Mouse (Mus musculus) forebrain, embryonic 16.5 days (tissue): ENCODE measurements at regions not wholly inside any gene's neighbourhood (a gene's known extent, or its start where the extent isn't known, plus 50 kb on each side); places are given as distances from the start of the nearest gene placed in this dataset.

ENCODE experiments used
- ATAC-seq: fragments of 200-750 bp; cut with Nextera tagmentation; 2 replicates; pipeline ENCODE4 v1.8.0; 2017; ENCODE audit warnings: mild to moderate bottlenecking, moderate library complexity
- H3K27ac ChIP-seq: fragments of 300-500 bp; sonication (generic); 2 replicates; pipeline ENCODE4 v1.5.1; 2014; ENCODE audit warnings: low read length, control low read depth
- H3K27me3 ChIP-seq: fragments of 300-500 bp; sonication (generic); replicated peaks from 2 replicates; pipeline ENCODE4 v1.6.1; 2014; ENCODE audit warnings: low read length; ENCODE audit not compliant: control insufficient read depth, insufficient read depth
- H3K36me3 ChIP-seq: fragments of 300-500 bp; sonication (generic); 2 replicates; pipeline ENCODE4 v1.6.1; 2014; ENCODE audit not compliant: control insufficient read depth, insufficient read depth
- H3K4me1 ChIP-seq: fragments of 300-500 bp; sonication (generic); replicated peaks from 2 replicates; pipeline ENCODE4 v1.6.1; 2014; ENCODE audit warnings: low read length; ENCODE audit not compliant: control insufficient read depth, insufficient read depth
- H3K4me2 ChIP-seq: fragments of 300-500 bp; sonication (generic); 2 replicates; pipeline ENCODE4 v1.6.1; 2014; ENCODE audit warnings: mild to moderate bottlenecking, low read length, control low read depth
- H3K4me3 ChIP-seq: fragments of 300-500 bp; sonication (generic); replicated peaks from 2 replicates; pipeline ENCODE4 v1.5.1; 2014; ENCODE audit warnings: mild to moderate bottlenecking, low read length, control low read depth
- H3K9ac ChIP-seq: fragments of 300-500 bp; sonication (generic); replicated peaks from 2 replicates; pipeline ENCODE4 v1.6.1; 2014; ENCODE audit warnings: low read depth, low read length, control low read depth
- H3K9me3 ChIP-seq: fragments of 300-500 bp; sonication (generic); 2 replicates; pipeline ENCODE4 v1.6.1; 2016; ENCODE audit warnings: low read length; ENCODE audit not compliant: control insufficient read depth
- WGBS: fragments of 180-500 bp; shearing (Covaris S2); extraction: QIAGEN DNeasy Blood & Tissue Kit; methylation state at CpG from one replicate; pipeline ENCODE4 v1.1.7; 2014; 5-methylcytosine and 5-hydroxymethylcytosine counted together

DNA sequence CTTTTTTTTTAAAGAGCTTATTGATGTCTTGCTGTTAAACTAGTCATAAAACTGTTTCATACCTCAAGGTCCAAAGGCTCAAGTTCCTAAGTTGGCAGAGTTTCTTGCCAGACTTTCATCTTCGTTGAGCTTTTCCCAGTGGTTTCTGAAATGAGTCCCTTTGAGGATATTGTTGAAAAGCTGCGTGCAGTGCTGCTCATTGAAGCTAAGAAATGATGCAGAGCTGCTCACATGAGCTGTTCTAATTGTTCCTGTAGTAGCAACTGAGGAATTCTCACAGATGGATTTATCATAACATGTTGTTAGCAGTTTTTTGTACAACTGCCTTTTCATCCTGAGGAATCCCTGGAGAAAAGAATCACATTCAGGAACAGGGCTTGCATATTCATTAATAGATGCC lies 249.3 kb downstream of the Col11a1 start:
- H3K9ac ChIP-seq, result no peak overlapping the region
- WGBS, result 31% methylated on average over 2 of the region's 2 CpGs
- no peak overlapping the region for H3K4me2 ChIP-seq
- no peak for ATAC-seq
- H3K4me1 ChIP-seq, result no peaks in the 10 kb centered on the region
- no peak overlapping the region for H3K27ac ChIP-seq
- H3K9me3 ChIP-seq, result no peaks in the 10 kb centered on the region
- H3K36me3 ChIP-seq, result no peaks in the 10 kb centered on the region
- H3K4me3 ChIP-seq, result no peak overlapping the region
- no peaks in the 10 kb centered on the region for H3K27me3 ChIP-seq

DNA sequence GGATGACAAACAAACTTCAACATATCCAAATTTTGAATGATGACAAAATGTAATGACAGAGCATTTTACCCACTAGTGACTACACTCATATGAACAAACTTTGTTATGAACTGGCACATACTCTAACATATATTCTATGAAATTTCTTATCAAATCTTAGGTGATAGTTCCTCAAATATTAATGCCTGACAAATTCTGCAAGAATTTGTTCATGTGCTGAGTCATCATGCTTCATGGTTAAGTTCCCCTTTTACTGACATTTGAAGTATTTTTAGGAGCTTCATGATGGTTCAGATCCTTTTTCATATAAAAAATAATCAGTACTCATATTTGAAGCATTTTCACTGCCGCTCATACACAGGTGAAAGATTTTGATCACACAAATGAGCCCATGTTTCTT lies 289.1 kb downstream of the Col11a1 start:
- WGBS, result 98% methylated on average over 1 of the region's 1 CpGs
- Histone ChIP-seq H3K4me2 (no peak overlapping the region), H3K9ac (no peak overlapping the region), H3K9me3 (no peaks in the 10 kb centered on the region), H3K36me3 (no peaks in the 10 kb centered on the region), H3K27me3 (no peaks in the 10 kb centered on the region), H3K4me1 (no peaks in the 10 kb centered on the region), H3K4me3 (no peak overlapping the region), H3K27ac (no peak overlapping the region)
- no peak for ATAC-seq

DNA sequence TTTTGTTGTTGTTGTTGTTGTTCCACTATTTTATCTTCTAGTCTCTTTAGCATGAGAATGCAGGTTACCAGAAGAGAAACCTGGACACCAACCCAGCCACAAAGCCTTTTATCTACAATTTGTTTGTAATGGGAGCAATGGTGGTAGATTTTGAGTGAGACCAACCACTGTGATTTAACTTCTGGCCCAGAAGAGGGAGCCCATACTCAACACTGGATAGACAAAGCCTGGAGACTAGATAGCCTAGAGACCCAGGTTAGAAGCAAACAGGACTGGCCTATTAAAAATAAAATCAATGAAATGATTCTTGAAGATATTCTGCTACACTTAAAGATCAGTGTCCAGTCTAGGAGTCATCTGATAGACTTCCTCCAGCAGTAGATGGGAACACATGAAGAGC lies 304.0 kb downstream of the Col11a1 start:
- H3K9me3 ChIP-seq, result no peaks in the 10 kb centered on the region
- no peak overlapping the region for H3K9ac ChIP-seq

DNA sequence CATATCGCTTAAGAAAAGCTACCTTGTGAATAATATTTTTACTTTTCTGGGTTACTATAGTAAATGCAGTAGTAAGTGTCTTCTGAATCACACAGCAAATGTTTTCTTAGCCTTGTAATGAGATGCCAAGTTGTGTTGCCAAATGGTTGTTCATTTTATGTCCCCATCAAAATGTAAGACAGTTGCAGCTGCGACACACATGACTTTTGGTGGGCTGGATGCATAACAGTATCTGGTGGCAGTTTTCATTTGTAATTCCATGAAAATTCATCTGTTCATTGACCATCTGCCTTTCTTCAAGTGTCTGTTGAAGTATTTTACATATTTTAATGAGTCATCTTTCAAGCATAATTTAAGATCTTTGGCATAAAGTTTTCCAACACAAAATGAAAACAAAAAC lies 313.4 kb downstream of the Col11a1 start:
- Histone ChIP-seq H3K4me3 (no peak overlapping the region), H3K27me3 (no peaks in the 10 kb centered on the region), H3K27ac (no peak overlapping the region), H3K9ac (no peak overlapping the region), H3K9me3 (no peaks in the 10 kb centered on the region), H3K4me2 (no peak overlapping the region), H3K36me3 (no peaks in the 10 kb centered on the region), H3K4me1 (no peaks in the 10 kb centered on the region)
- peak; percentile 85 for ATAC-seq
- WGBS, result 65% methylated on average over 2 of the region's 2 CpGs

More for the DNA sequence above, 304.0 kb downstream of the Col11a1 start:
- Histone ChIP-seq H3K4me1 (no peaks in the 10 kb centered on the region), H3K4me2 (no peak overlapping the region), H3K4me3 (no peak overlapping the region), H3K27me3 (no peaks in the 10 kb centered on the region), H3K36me3 (no peaks in the 10 kb centered on the region), H3K27ac (no peak overlapping the region)
- ATAC-seq, result no peak

DNA sequence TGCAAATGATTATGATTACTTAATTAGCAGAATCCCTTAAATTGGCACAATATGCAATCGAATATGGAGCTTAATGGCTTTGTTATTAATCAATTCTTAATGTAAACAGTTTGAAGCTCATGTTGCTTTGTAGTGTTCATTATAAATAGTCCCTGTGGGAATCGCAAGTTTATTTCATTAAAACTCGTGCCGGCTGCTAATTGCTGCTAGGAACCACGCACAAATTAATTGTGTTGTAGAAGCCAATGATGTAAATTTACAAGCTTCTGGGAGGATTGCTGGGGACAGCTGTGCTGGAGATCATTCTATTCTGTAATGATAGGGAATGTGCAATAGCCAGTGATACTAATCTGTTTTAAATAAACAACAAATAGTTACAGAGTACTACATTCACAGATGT lies 349.7 kb downstream of the Col11a1 start:
- H3K4me3 ChIP-seq, result no peak overlapping the region
- no peaks in the 10 kb centered on the region for H3K36me3 ChIP-seq
- 12% methylated on average over 5 of the region's 5 CpGs for WGBS
- peak; percentile 50; the same call in 1 of the 2 replicates for ATAC-seq
- H3K9me3 ChIP-seq, result no peaks in the 10 kb centered on the region
- H3K27ac ChIP-seq, result no peak overlapping the region
- no peaks in the 10 kb centered on the region for H3K4me1 ChIP-seq
- no peaks in the 10 kb centered on the region for H3K27me3 ChIP-seq
- H3K4me2 ChIP-seq, result no peak overlapping the region
- no peak overlapping the region for H3K9ac ChIP-seq

GRCm38 (mm10) chr3:114403467-114403866 lies 373.1 kb downstream of the Col11a1 start:
- no peak overlapping the region for H3K4me3 ChIP-seq
- H3K9ac ChIP-seq, result no peak overlapping the region
- no peaks in the 10 kb centered on the region for H3K9me3 ChIP-seq
- H3K27ac ChIP-seq, result no peak overlapping the region
- H3K4me1 ChIP-seq, result no peaks in the 10 kb centered on the region
- WGBS, result 77% methylated on average over 3 of the region's 3 CpGs
- ATAC-seq, result no peak
- H3K36me3 ChIP-seq, result no peaks in the 10 kb centered on the region
- no peaks in the 10 kb centered on the region for H3K27me3 ChIP-seq
- no peak overlapping the region for H3K4me2 ChIP-seq
